Comparison of ENCODE assay signal across 10 mouse cellular contexts in the genomic region with DNA sequence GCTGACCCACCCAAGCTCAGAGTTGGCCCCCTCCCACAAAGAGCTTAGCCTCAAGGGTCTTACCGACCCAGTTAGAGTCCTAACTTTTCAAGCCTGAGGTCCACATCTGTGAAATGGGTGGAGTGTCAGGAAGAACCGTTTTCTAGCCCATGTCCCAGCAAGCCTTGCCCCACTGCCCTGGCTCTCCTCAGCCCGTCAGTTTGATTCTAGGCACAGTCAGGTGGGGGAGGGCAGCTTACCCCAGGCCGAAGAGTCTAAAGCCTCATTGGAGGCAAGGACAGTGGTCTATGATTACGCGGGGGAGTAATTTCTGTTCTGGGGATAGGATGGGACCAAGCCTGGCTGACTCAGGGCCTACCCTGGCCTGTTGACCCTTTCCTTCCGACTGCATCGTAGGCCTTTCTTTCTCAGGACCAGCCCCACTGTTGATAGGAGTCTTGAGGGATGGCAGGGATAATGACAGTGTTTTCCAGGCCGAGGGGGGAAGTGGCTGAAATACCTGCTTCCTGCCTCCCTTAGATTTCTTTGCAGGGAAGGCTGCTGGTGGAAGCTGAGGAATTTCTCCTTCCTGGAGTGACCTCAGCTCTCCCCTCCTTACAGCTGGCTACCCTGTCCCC. TPM values are rescaled to one million over a fixed set of nuclear protein-coding genes. Genes with fewer than 3 reads are reported as not detected.
DNase-seq lines count a peak whose midpoint lies in the region; ATAC-seq lines count a peak whose summit lies in the region.
"Had no signal": no experiment of that assay in that cellular context is flagged by ENCODE, and none has a peak within 500 bp of the region (broad histone marks: within the 10 kb centered on the region; RNA-seq: fewer than 3 reads in every experiment).

No protein-coding gene starts in this region.

- no peak for DNase-seq in hindbrain, embryonic 10.5 days (ENCODE audit: low spot score)
- no peak for DNase-seq in hindbrain, embryonic 11.5 days (ENCODE audit: low spot score)
- DNase-seq in embryonic facial prominence, embryonic 10.5 days (ENCODE audit: low spot score) = no peak
- DNase-seq in liver, embryonic 13.5 days = no peak
- DNase-seq in frontal cortex, postnatal 14 days (ENCODE audit: low spot score in 2 of 2) = no peak
- no peak for DNase-seq in natural killer cell, adult 2 months (ENCODE audit: low spot score in 2 of 2)
- DNase-seq: lung, postnatal 36 days; retina, postnatal 1 day had no signal

- H3K4me1 ChIP-seq in hindbrain, embryonic 10.5 days (replicated peaks) = peaks cover 76% of the 10 kb centered on the region
- H3K4me1 ChIP-seq in hindbrain, embryonic 11.5 days (replicated peaks; ENCODE audit: control insufficient read depth, insufficient read depth, low read length) = no peaks in the 10 kb centered on the region; the same call in 1 of the 2 replicates
- H3K4me1 ChIP-seq in embryonic facial prominence, embryonic 10.5 days = peaks cover 86% of the 10 kb centered on the region
- peaks cover 38% of the 10 kb centered on the region for H3K4me1 ChIP-seq in hindbrain, embryonic 12.5 days
- H3K4me1 ChIP-seq in liver, embryonic 13.5 days (replicated peaks) = peaks cover 65% of the 10 kb centered on the region

- 60% methylated on average over 9 of the region's 9 CpGs for WGBS in hindbrain, embryonic 10.5 days
- 60% methylated on average over 9 of the region's 9 CpGs for WGBS in hindbrain, embryonic 11.5 days
- 56% methylated on average over 9 of the region's 9 CpGs for WGBS in embryonic facial prominence, embryonic 10.5 days
- 65% methylated on average over 9 of the region's 9 CpGs for WGBS in hindbrain, embryonic 12.5 days
- 61% methylated on average over 9 of the region's 9 CpGs for WGBS in liver, embryonic 13.5 days (ENCODE audit: insufficient replicate concordance)

- peak overlapping the region; percentile 91 for H3K27ac ChIP-seq in hindbrain, embryonic 10.5 days
- no peak overlapping the region; the same call in 1 of the 2 replicates for H3K27ac ChIP-seq in hindbrain, embryonic 11.5 days (ENCODE audit: low read depth, low read length)
- H3K27ac ChIP-seq in embryonic facial prominence, embryonic 10.5 days (replicated peaks) = peak overlapping the region; percentile 95
- H3K27ac ChIP-seq in hindbrain, embryonic 12.5 days = no peak overlapping the region
- H3K27ac ChIP-seq in liver, embryonic 13.5 days = peak overlapping the region; percentile 53; the same call in 1 of the 2 replicates

- no peak for ATAC-seq in hindbrain, embryonic 11.5 days (ENCODE audit: low FRiP score)
- no peak for ATAC-seq in hindbrain, embryonic 12.5 days (ENCODE audit: low FRiP score)
- 0 out of 2 replicates have a peak, but pooled peaks have one; percentile 7 for ATAC-seq in liver, embryonic 13.5 days (ENCODE audit: low read depth)
- ATAC-seq in inflammation-experienced regulatory T-cells, adult 6 months = no peak

- H3K27me3 ChIP-seq in hindbrain, embryonic 10.5 days (ENCODE audit: insufficient read depth, poor library complexity, severe bottlenecking) = peaks cover 4% of the 10 kb centered on the region; the same call in 1 of the 2 replicates
- no peaks in the 10 kb centered on the region for H3K27me3 ChIP-seq in hindbrain, embryonic 11.5 days (ENCODE audit: control insufficient read depth, insufficient read depth, low read length)
- H3K27me3 ChIP-seq in embryonic facial prominence, embryonic 10.5 days (replicated peaks; ENCODE audit: low read depth, poor library complexity, severe bottlenecking) = no peaks in the 10 kb centered on the region
- 0 out of 2 replicates have a peak, but pooled peaks cover 6% of the 10 kb centered on the region for H3K27me3 ChIP-seq in hindbrain, embryonic 12.5 days
- H3K27me3 ChIP-seq in liver, embryonic 13.5 days = peaks cover 21% of the 10 kb centered on the region

- H3K9me3 ChIP-seq in hindbrain, embryonic 10.5 days = no peaks in the 10 kb centered on the region
- H3K9me3 ChIP-seq in hindbrain, embryonic 11.5 days (ENCODE audit: control insufficient read depth, low read length) = no peaks in the 10 kb centered on the region
- H3K9me3 ChIP-seq in embryonic facial prominence, embryonic 10.5 days = no peaks in the 10 kb centered on the region
- H3K9me3 ChIP-seq in hindbrain, embryonic 12.5 days (replicated peaks) = no peaks in the 10 kb centered on the region
- no peaks in the 10 kb centered on the region for H3K9me3 ChIP-seq in liver, embryonic 13.5 days (replicated peaks)

- no peak overlapping the region for H3K4me2 ChIP-seq in hindbrain, embryonic 11.5 days (replicated peaks; ENCODE audit: low read depth, low read length)
- H3K4me2 ChIP-seq in hindbrain, embryonic 12.5 days (replicated peaks) = peak overlapping the region; percentile 93
- H3K4me2 ChIP-seq in liver, embryonic 13.5 days = peak overlapping the region; percentile 85

- H3K4me3 ChIP-seq in hindbrain, embryonic 10.5 days = peak overlapping the region; percentile 76
- no peak overlapping the region for H3K4me3 ChIP-seq in hindbrain, embryonic 11.5 days (ENCODE audit: low read depth, low read length)
- peak overlapping the region; percentile 86 for H3K4me3 ChIP-seq in embryonic facial prominence, embryonic 10.5 days
- H3K4me3 ChIP-seq in hindbrain, embryonic 12.5 days = 0 out of 2 replicates have a peak overlapping the region, but pooled peaks have one; percentile 62
- peak overlapping the region; percentile 66; the same call in 1 of the 2 replicates for H3K4me3 ChIP-seq in liver, embryonic 13.5 days (replicated peaks)

- H3K9ac ChIP-seq in hindbrain, embryonic 11.5 days (ENCODE audit: low read depth, low read length) = no peak overlapping the region
- H3K9ac ChIP-seq in hindbrain, embryonic 12.5 days = no peak overlapping the region
- no peak overlapping the region for H3K9ac ChIP-seq in liver, embryonic 13.5 days

- H3K36me3 ChIP-seq in hindbrain, embryonic 10.5 days = no peaks in the 10 kb centered on the region; the same call in 1 of the 2 replicates
- H3K36me3 ChIP-seq in hindbrain, embryonic 11.5 days (ENCODE audit: control insufficient read depth, insufficient read depth, low read length) = no peaks in the 10 kb centered on the region
- peaks cover 7% of the 10 kb centered on the region for H3K36me3 ChIP-seq in embryonic facial prominence, embryonic 10.5 days (replicated peaks)
- no peaks in the 10 kb centered on the region for H3K36me3 ChIP-seq in hindbrain, embryonic 12.5 days
- no peaks in the 10 kb centered on the region for H3K36me3 ChIP-seq in liver, embryonic 13.5 days

RNA-seq across cellular contexts. Expression of a gene that starts 2.2 kb away (rescaled TPM):
- 15.2 and 18.2 TPM in 2 replicates for polyA plus RNA-seq in hindbrain, embryonic 10.5 days (2016; fragmentation: Nextera tagmentation; extraction: Ambion mirVana)
- 14.7 and 18.1 TPM in 2 replicates for polyA plus RNA-seq in hindbrain, embryonic 11.5 days (2014; fragmentation: Nextera tagmentation; extraction: Ambion mirVana)
- 17.4 and 19.6 TPM in 2 replicates for polyA plus RNA-seq in embryonic facial prominence, embryonic 10.5 days (2016; fragmentation: Nextera tagmentation; extraction: Ambion mirVana)
- polyA plus RNA-seq in hindbrain, embryonic 12.5 days (2016; fragmentation: Nextera tagmentation; extraction: Ambion mirVana) = 14.7 and 15.0 TPM in 2 replicates
- 2.6 and 3.2 TPM in 2 replicates for polyA plus RNA-seq in liver, embryonic 13.5 days (2015; fragmentation: Nextera tagmentation; extraction: Ambion mirVana)
- polyA plus RNA-seq in inflammation-experienced regulatory T-cells, adult 6 months (2017; shearing (Covaris generic)) = not detected

RNA-seq across cellular contexts. Expression of a gene that starts 17.7 kb away (rescaled TPM):
- not detected in 2 replicates for polyA plus RNA-seq in hindbrain, embryonic 10.5 days (2016; fragmentation: Nextera tagmentation; extraction: Ambion mirVana)
- not detected in 2 replicates for polyA plus RNA-seq in hindbrain, embryonic 11.5 days (2014; fragmentation: Nextera tagmentation; extraction: Ambion mirVana)
- polyA plus RNA-seq in embryonic facial prominence, embryonic 10.5 days (2016; fragmentation: Nextera tagmentation; extraction: Ambion mirVana) = not detected in 2 replicates
- not detected in 2 replicates for polyA plus RNA-seq in hindbrain, embryonic 12.5 days (2016; fragmentation: Nextera tagmentation; extraction: Ambion mirVana)
- polyA plus RNA-seq in liver, embryonic 13.5 days (2015; fragmentation: Nextera tagmentation; extraction: Ambion mirVana) = not detected in 2 replicates
- polyA plus RNA-seq in inflammation-experienced regulatory T-cells, adult 6 months (2017; shearing (Covaris generic)) = not detected

RNA-seq across cellular contexts. Expression of a gene that starts 40.5 kb away (rescaled TPM):
- not detected in 2 replicates for polyA plus RNA-seq in hindbrain, embryonic 10.5 days (2016; fragmentation: Nextera tagmentation; extraction: Ambion mirVana)
- polyA plus RNA-seq in hindbrain, embryonic 11.5 days (2014; fragmentation: Nextera tagmentation; extraction: Ambion mirVana) = not detected in 2 replicates
- polyA plus RNA-seq in embryonic facial prominence, embryonic 10.5 days (2016; fragmentation: Nextera tagmentation; extraction: Ambion mirVana) = not detected in 2 replicates
- not detected in 2 replicates for polyA plus RNA-seq in hindbrain, embryonic 12.5 days (2016; fragmentation: Nextera tagmentation; extraction: Ambion mirVana)
- polyA plus RNA-seq in liver, embryonic 13.5 days (2015; fragmentation: Nextera tagmentation; extraction: Ambion mirVana) = 0.17 TPM in 1 of 2 replicates, not detected in the other
- polyA plus RNA-seq in inflammation-experienced regulatory T-cells, adult 6 months (2017; shearing (Covaris generic)) = not detected

Comparison
In these comparisons a context has a peak if more than half of its experiments do, and no peak if none do; other contexts are left out.
1. H3K27ac ChIP-seq: peak in hindbrain, embryonic 10.5 days (single experiment), embryonic facial prominence, embryonic 10.5 days (single experiment) and liver, embryonic 13.5 days (single experiment); none in hindbrain, embryonic 11.5 days (single experiment) and hindbrain, embryonic 12.5 days (single experiment).